Mouse (Mus musculus): ENCODE results near the gene Samsn1. TPM values are rescaled to one million over a fixed set of nuclear protein-coding genes. Genes with fewer than 3 reads are reported as not detected.
A peak's percentile ranks its signal among the peaks of the same experiment; 100 is the strongest.

Gene Samsn1
- polyA plus RNA-seq, 1 experiment = 8.4 TPM

DNA sequence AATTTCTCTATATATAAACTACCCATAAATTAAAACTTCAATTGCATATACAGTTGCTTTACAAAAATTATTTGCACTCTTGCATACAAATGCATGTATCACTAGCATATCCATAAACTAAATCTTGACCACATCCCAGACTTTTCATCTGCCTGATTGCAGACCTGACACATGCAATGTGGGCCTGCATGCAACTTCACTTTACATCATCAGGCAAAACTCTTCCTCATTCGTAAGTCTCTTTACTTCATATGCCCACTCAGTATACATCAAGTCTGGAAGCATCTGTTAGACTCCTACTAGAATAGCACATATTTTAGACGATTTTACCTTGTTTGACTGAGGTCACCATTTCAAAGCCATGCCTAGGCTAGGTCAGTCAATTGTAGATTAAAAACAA lies 157.4 kb downstream of the Samsn1 start:
- H3K4me3 ChIP-seq (ENCODE audit: control insufficient read depth, insufficient read depth, low read length) = no peak overlapping the region
- H3K27ac ChIP-seq (ENCODE audit: control insufficient read depth, insufficient read depth, low read length) = no peak overlapping the region
- peaks cover 5% of the 10 kb centered on the region for H3K4me1 ChIP-seq (replicated peaks; ENCODE audit: control insufficient read depth, insufficient read depth, low read length)
- H3K36me3 ChIP-seq (ENCODE audit: control insufficient read depth, insufficient read depth, low read length) = peaks cover 4% of the 10 kb centered on the region; the same call in 1 of the 2 replicates
- DNase-seq = no peak
- WGBS = 85% methylated on average over 2 of the region's 2 CpGs
- H3K27me3 ChIP-seq (ENCODE audit: control insufficient read depth, insufficient read depth, low read length) = no peaks in the 10 kb centered on the region
- no peak for TF ChIP-seq CTCF (IDR thresholded peaks at IDR 0.05; ENCODE audit: borderline replicate concordance, control insufficient read depth, extremely low read depth, insufficient read depth, low read length, poor library complexity)
- no peak for TF ChIP-seq POLR2A (IDR thresholded peaks at IDR 0.05; ENCODE audit: control insufficient read depth, extremely low read depth, insufficient read depth, low read length, poor library complexity)

DNA sequence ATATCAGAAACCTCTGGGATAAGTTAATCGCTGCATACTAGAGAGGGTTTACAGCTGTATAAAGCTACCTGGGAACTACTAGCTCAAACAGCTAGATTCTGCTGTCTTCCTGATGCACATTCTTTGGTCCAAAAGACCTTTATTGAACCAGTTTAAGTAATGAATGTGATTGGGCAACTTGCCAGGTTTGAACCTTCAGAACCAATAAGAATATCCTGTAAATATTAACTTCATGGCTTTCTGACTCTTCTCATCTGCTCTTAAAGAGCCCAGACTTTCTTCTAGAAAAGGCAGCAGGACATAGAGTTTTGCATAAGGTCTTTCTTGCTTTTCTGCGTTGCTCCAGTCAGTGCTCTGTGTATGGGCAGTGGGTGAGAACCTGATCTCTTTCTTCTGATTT lies 165.7 kb downstream of the Samsn1 start:
- no peak for TF ChIP-seq POLR2A (IDR thresholded peaks at IDR 0.05; ENCODE audit: control insufficient read depth, extremely low read depth, insufficient read depth, low read length, poor library complexity)
- TF ChIP-seq CTCF (IDR thresholded peaks at IDR 0.05; ENCODE audit: borderline replicate concordance, control insufficient read depth, extremely low read depth, insufficient read depth, low read length, poor library complexity) = no peak
- H3K4me1 ChIP-seq (replicated peaks; ENCODE audit: control insufficient read depth, insufficient read depth, low read length) = no peaks in the 10 kb centered on the region
- no peak for DNase-seq
- no peaks in the 10 kb centered on the region for H3K36me3 ChIP-seq (ENCODE audit: control insufficient read depth, insufficient read depth, low read length)
- no peak overlapping the region for H3K4me3 ChIP-seq (ENCODE audit: control insufficient read depth, insufficient read depth, low read length)
- no peak overlapping the region for H3K27ac ChIP-seq (ENCODE audit: control insufficient read depth, insufficient read depth, low read length)
- H3K27me3 ChIP-seq (ENCODE audit: control insufficient read depth, insufficient read depth, low read length) = no peaks in the 10 kb centered on the region
- WGBS = 92% methylated on average over 2 of the region's 2 CpGs

DNA sequence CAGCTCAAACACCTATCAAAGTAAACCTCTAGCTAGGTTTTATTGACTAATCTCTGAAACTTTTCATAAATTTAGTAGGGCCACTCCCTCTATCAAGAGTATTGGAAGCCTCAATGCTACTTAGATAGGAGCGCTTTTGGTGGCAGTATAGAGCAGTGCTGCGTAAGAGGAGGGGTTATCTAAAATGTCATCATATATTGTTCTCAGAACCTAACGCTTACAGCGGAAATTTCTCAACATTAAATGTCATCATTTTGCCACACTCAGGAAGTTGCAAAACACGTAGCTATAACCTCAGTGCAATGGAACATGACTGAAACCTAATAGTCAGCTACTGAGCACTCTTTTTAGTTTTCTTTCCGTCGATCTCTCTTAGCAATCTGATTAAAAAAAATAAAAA lies 166.7 kb downstream of the Samsn1 start:
- TF ChIP-seq POLR2A (IDR thresholded peaks at IDR 0.05; ENCODE audit: control insufficient read depth, extremely low read depth, insufficient read depth, low read length, poor library complexity) = no peak
- 10% methylated on average over 7 of the region's 7 CpGs for WGBS

DNA sequence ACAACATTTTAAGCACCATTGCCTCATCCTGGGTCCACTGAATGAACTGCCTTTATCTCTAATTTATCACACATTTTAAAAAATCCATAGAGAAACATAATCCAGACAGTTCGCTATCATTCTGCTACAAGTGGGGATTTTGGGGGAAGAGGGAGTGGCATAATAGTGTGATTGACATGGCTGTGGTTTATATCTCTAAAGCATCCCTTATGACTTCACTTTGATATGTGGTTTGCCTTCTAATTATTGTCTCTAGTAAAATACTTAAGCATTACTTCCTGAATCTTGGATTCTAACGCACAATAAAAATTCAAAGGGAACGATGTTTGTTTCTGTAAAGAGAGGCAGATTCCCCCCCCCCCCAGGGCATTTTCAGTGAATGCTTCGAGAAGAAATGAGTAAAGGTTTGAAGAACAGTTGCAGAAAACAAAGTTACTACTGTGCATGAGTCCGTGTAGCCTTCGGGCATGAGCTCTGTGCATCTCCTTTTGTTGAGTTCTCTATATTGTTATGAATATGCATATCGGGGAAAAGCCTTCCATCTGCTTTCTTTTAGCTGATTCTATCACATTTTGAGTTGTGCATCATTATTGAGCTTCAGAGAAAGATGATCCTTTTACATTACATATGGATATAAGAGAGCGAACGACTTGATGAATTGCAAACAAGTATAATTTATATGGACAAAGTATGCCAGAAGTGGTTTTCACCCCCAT lies 168.4 kb downstream of the Samsn1 start:
- H3K27ac ChIP-seq (ENCODE audit: control insufficient read depth, insufficient read depth, low read length) = no peak overlapping the region
- TF ChIP-seq POLR2A (IDR thresholded peaks at IDR 0.05; ENCODE audit: control insufficient read depth, extremely low read depth, insufficient read depth, low read length, poor library complexity) (no peak), CTCF (IDR thresholded peaks at IDR 0.05; ENCODE audit: borderline replicate concordance, control insufficient read depth, extremely low read depth, insufficient read depth, low read length, poor library complexity) (no peak)
- no peaks in the 10 kb centered on the region for H3K36me3 ChIP-seq (ENCODE audit: control insufficient read depth, insufficient read depth, low read length)
- no peaks in the 10 kb centered on the region for H3K4me1 ChIP-seq (replicated peaks; ENCODE audit: control insufficient read depth, insufficient read depth, low read length)
- 69% methylated on average over 9 of the region's 9 CpGs for WGBS
- no peaks in the 10 kb centered on the region for H3K27me3 ChIP-seq (ENCODE audit: control insufficient read depth, insufficient read depth, low read length)
- H3K4me3 ChIP-seq (ENCODE audit: control insufficient read depth, insufficient read depth, low read length) = no peak overlapping the region
- no peak for DNase-seq

More for the DNA sequence above, 166.7 kb downstream of the Samsn1 start:
- Histone ChIP-seq H3K36me3 (ENCODE audit: control insufficient read depth, insufficient read depth, low read length) (no peaks in the 10 kb centered on the region), H3K27ac (ENCODE audit: control insufficient read depth, insufficient read depth, low read length) (no peak overlapping the region), H3K4me3 (ENCODE audit: control insufficient read depth, insufficient read depth, low read length) (no peak overlapping the region), H3K4me1 (replicated peaks; ENCODE audit: control insufficient read depth, insufficient read depth, low read length) (no peaks in the 10 kb centered on the region), H3K27me3 (ENCODE audit: control insufficient read depth, insufficient read depth, low read length) (no peaks in the 10 kb centered on the region)
- peak; percentile 12 for DNase-seq

DNA sequence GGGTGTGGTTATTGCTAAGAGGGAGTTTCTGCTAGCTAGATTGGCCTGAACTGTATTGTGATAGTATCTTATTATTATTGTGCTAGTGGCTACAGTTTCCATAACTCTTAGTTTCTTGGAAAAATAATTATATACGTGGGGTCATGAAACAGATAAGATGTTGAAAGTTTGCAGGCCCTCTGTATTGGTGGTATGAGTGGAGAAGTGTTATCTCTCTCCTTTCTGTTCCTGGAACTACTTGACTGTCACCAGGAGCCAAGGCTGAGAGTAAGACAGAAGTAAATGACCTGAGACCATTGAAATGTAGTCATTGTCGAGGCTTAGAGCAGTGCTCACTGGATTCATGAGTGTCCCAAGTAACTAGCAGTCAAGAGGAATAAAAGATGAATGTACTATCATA lies 169.6 kb downstream of the Samsn1 start:
- 87% methylated on average over 2 of the region's 2 CpGs for WGBS
- H3K27me3 ChIP-seq (ENCODE audit: control insufficient read depth, insufficient read depth, low read length) = no peaks in the 10 kb centered on the region
- H3K4me1 ChIP-seq (replicated peaks; ENCODE audit: control insufficient read depth, insufficient read depth, low read length) = no peaks in the 10 kb centered on the region
- DNase-seq = no peak
- H3K36me3 ChIP-seq (ENCODE audit: control insufficient read depth, insufficient read depth, low read length) = no peaks in the 10 kb centered on the region
- no peak for TF ChIP-seq POLR2A (IDR thresholded peaks at IDR 0.05; ENCODE audit: control insufficient read depth, extremely low read depth, insufficient read depth, low read length, poor library complexity)
- no peak for TF ChIP-seq CTCF (IDR thresholded peaks at IDR 0.05; ENCODE audit: borderline replicate concordance, control insufficient read depth, extremely low read depth, insufficient read depth, low read length, poor library complexity)
- H3K4me3 ChIP-seq (ENCODE audit: control insufficient read depth, insufficient read depth, low read length) = no peak overlapping the region
- H3K27ac ChIP-seq (ENCODE audit: control insufficient read depth, insufficient read depth, low read length) = no peak overlapping the region

DNA sequence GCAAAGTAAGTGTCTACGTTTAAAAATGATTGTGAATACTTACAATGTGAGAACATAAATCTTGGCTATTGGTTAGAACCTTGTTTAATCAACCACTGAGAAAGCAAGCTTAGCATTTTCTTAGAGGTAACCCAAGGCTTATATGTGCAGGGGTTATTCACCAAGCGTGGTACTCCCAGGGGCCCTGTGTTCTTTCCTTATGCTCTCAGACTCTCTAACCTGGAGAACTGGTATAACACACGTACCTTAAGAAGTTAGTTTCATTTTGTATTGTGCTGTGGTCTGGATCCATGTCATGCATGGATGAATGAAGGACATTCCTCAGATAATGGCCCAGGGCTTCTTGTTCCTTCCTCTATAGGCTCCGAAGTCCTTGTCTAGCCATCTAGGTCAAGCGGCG lies 173.0 kb downstream of the Samsn1 start:
- no peak for TF ChIP-seq POLR2A (IDR thresholded peaks at IDR 0.05; ENCODE audit: control insufficient read depth, extremely low read depth, insufficient read depth, low read length, poor library complexity)
- no peak for TF ChIP-seq CTCF (IDR thresholded peaks at IDR 0.05; ENCODE audit: borderline replicate concordance, control insufficient read depth, extremely low read depth, insufficient read depth, low read length, poor library complexity)
- Histone ChIP-seq H3K36me3 (ENCODE audit: control insufficient read depth, insufficient read depth, low read length) (no peaks in the 10 kb centered on the region), H3K4me1 (replicated peaks; ENCODE audit: control insufficient read depth, insufficient read depth, low read length) (no peaks in the 10 kb centered on the region), H3K4me3 (ENCODE audit: control insufficient read depth, insufficient read depth, low read length) (no peak overlapping the region), H3K27ac (ENCODE audit: control insufficient read depth, insufficient read depth, low read length) (no peak overlapping the region), H3K27me3 (ENCODE audit: control insufficient read depth, insufficient read depth, low read length) (no peaks in the 10 kb centered on the region)
- DNase-seq = no peak
- 94% methylated on average over 6 of the region's 6 CpGs for WGBS

DNA sequence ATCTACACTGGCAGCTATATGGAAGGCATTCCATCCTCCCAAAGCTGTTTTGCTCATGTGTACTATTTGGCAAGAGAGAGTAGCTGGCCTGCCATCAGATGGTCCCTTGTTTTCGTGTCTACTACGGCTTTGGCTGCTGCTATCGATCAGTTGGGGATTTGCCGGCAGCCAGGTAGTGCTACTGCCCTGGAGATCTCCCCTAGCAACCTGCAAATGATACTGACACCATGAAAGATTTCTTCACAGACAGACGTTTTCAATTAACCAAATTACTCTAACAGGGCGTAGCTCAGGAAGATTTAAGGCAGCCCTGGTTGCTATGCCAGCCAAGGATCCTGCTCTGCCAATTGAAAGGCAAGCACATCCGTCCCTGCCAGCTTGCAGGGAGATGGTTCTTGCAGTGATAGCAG lies 178.4 kb downstream of the Samsn1 start:
- no peaks in the 10 kb centered on the region for H3K36me3 ChIP-seq (ENCODE audit: control insufficient read depth, insufficient read depth, low read length)
- no peak overlapping the region for H3K27ac ChIP-seq (ENCODE audit: control insufficient read depth, insufficient read depth, low read length)
- no peaks in the 10 kb centered on the region for H3K27me3 ChIP-seq (ENCODE audit: control insufficient read depth, insufficient read depth, low read length)
- WGBS = 94% methylated on average over 7 of the region's 7 CpGs
- H3K4me1 ChIP-seq (replicated peaks; ENCODE audit: control insufficient read depth, insufficient read depth, low read length) = no peaks in the 10 kb centered on the region
- H3K4me3 ChIP-seq (ENCODE audit: control insufficient read depth, insufficient read depth, low read length) = no peak overlapping the region
- DNase-seq = no peak
- TF ChIP-seq POLR2A (IDR thresholded peaks at IDR 0.05; ENCODE audit: control insufficient read depth, extremely low read depth, insufficient read depth, low read length, poor library complexity) (no peak), CTCF (IDR thresholded peaks at IDR 0.05; ENCODE audit: borderline replicate concordance, control insufficient read depth, extremely low read depth, insufficient read depth, low read length, poor library complexity) (no peak)
